Mouse (Mus musculus): ENCODE data around the gene Wdr31. TPM values are rescaled to one million over a fixed set of nuclear protein-coding genes. Genes with fewer than 3 reads are reported as not detected.

Wdr31 gene
- under 1 TPM; 0.37 to 0.93 TPM for polyA plus RNA-seq (2017; shearing (Covaris generic))

GRCm38 (mm10) chr4:62470598-62471051, at the start of gene Wdr31:
Gene Wdr31, minus strand, starts transcription at chr4:62470896.

GRCm38 (mm10) chr4:62519849-62520233, 49.1 kb upstream of the Wdr31 start, which contains the start of gene Alad:
Gene Alad, minus strand, starts transcription at chr4:62519918.

GRCm38 (mm10) chr4:62503374-62503970, 32.8 kb upstream of the Wdr31 start, which contains the start of gene Hdhd3:
Gene Hdhd3, minus strand, starts transcription at chr4:62503467.

GRCm38 (mm10) chr4:62479937-62480708, 9.4 kb upstream of the Wdr31 start, which contains the start of gene Bspry:
Gene Bspry, plus strand, starts transcription at chr4:62480053.

GRCm38 (mm10) chr4:62435081-62435480, 35.6 kb downstream of the Wdr31 start, which contains the start of gene Rnf183:
Gene Rnf183, minus strand, starts transcription at chr4:62435252.

GRCm38 (mm10) chr4:62408601-62409282, 62.0 kb downstream of the Wdr31 start, which contains the start of the genes Cdc26 and Prpf4:
Gene Cdc26, minus strand, starts transcription at chr4:62408642.
Gene Prpf4, plus strand, starts transcription at chr4:62408797.

Other genes with a start within 250 kb of the Wdr31 start
- gene Zfp37, start 239.8 kb downstream of the Wdr31 start, polyA plus RNA-seq (2017; shearing (Covaris generic)), result under 1 TPM in 1 of 2 experiments, not detected in 1; 0.45 TPM
- 10 to 100 TPM; 13.7 to 17.0 TPM for gene Slc31a2, start 208.3 kb downstream of the Wdr31 start, polyA plus RNA-seq (2017; shearing (Covaris generic))
- 10 to 100 TPM; 49.3 to 57.6 TPM for gene Fkbp15, start 110.3 kb downstream of the Wdr31 start, polyA plus RNA-seq (2017; shearing (Covaris generic))
- 1 to 10 TPM; 8.6 to 9.4 TPM for gene Slc31a1, start 110.2 kb downstream of the Wdr31 start, polyA plus RNA-seq (2017; shearing (Covaris generic))
- gene Cdc26, start 62.3 kb downstream of the Wdr31 start, polyA plus RNA-seq (2017; shearing (Covaris generic)), result 100 to 1,000 TPM in 1 of 2 experiments, 10 to 100 TPM in 1; 84.1 to 112 TPM
- 10 to 100 TPM; 22.6 to 25.4 TPM for gene Prpf4, start 62.1 kb downstream of the Wdr31 start, polyA plus RNA-seq (2017; shearing (Covaris generic))
- gene Rnf183, start 35.6 kb downstream of the Wdr31 start, polyA plus RNA-seq (2017; shearing (Covaris generic)), result under 1 TPM in 1 of 2 experiments, not detected in 1; 0.52 TPM
- 10 to 100 TPM in 1 of 2 experiments, 1 to 10 TPM in 1; 3.7 to 11.2 TPM for gene Bspry, start 9.2 kb upstream of the Wdr31 start, polyA plus RNA-seq (2017; shearing (Covaris generic))
- gene Hdhd3, start 32.6 kb upstream of the Wdr31 start, polyA plus RNA-seq (2017; shearing (Covaris generic)), result 1 to 10 TPM in 1 of 2 experiments, under 1 TPM in 1; 0.91 to 1.6 TPM
- 10 to 100 TPM; 61.2 to 61.8 TPM for gene Alad, start 49.0 kb upstream of the Wdr31 start, polyA plus RNA-seq (2017; shearing (Covaris generic))
- 10 to 100 TPM; 29.2 to 40.9 TPM for gene Pole3, start 54.2 kb upstream of the Wdr31 start, polyA plus RNA-seq (2017; shearing (Covaris generic))
- gene 4933430I17Rik, start 54.5 kb upstream of the Wdr31 start, polyA plus RNA-seq (2017; shearing (Covaris generic)), result not detected
- gene Rgs3, start 89.0 kb upstream of the Wdr31 start, polyA plus RNA-seq (2017; shearing (Covaris generic)), result 100 to 1,000 TPM in 1 of 2 experiments, 10 to 100 TPM in 1; 45.6 to 110 TPM

Measured in activated CD4-positive, CD25-positive, alpha-beta regulatory T cell (primary cell).